Mouse (Mus musculus) limb, embryonic 11.5 days (tissue): ENCODE data around the gene Ano10. TPM values are rescaled to one million over a fixed set of nuclear protein-coding genes. Genes with fewer than 3 reads are reported as not detected.
A peak's percentile ranks its signal among the peaks of the same experiment; 100 is the strongest.

Experiments used
- ATAC-seq: fragments of 200-750 bp; cut with Nextera tagmentation; 2 replicates; pipeline ENCODE4 v1.8.0; 2017; ENCODE audit warnings: low read depth; ENCODE audit not compliant: insufficient number of reproducible peaks, low FRiP score, low TSS enrichment
- DNase-seq: peaks from one replicate; pipeline ENCODE4 v3.0.0-alpha.2; 2015; ENCODE audit warnings: low spot score
- H3K27ac ChIP-seq: fragments of 300-500 bp; sonication (generic); replicated peaks from 2 replicates; pipeline ENCODE4 v1.5.1; 2014; ENCODE audit warnings: low read depth, mild to moderate bottlenecking, low read length
- H3K27me3 ChIP-seq: fragments of 300-500 bp; sonication (generic); 2 replicates; pipeline ENCODE4 v1.6.1; 2014; ENCODE audit warnings: mild to moderate bottlenecking, low read length, mixed read lengths; ENCODE audit not compliant: control insufficient read depth, insufficient read depth
- H3K36me3 ChIP-seq: fragments of 300-500 bp; sonication (generic); 2 replicates; pipeline ENCODE4 v1.6.1; 2014; ENCODE audit warnings: mild to moderate bottlenecking, low read length, moderate library complexity, mixed read lengths; ENCODE audit not compliant: control insufficient read depth, insufficient read depth
- H3K4me1 ChIP-seq: fragments of 300-500 bp; sonication (generic); 2 replicates; pipeline ENCODE4 v1.6.1; 2014; ENCODE audit warnings: low read length, mixed read lengths; ENCODE audit not compliant: control insufficient read depth, insufficient read depth
- H3K4me2 ChIP-seq: fragments of 300-500 bp; sonication (generic); 2 replicates; pipeline ENCODE4 v1.6.1; 2014; ENCODE audit warnings: low read depth, mild to moderate bottlenecking, moderate library complexity; ENCODE audit not compliant: severe bottlenecking
- H3K4me3 ChIP-seq: fragments of 300-500 bp; sonication (generic); 2 replicates; pipeline ENCODE4 v1.5.1; 2014; ENCODE audit warnings: low read depth, low read length
- H3K9ac ChIP-seq: fragments of 300-500 bp; sonication (generic); 2 replicates; pipeline ENCODE4 v1.6.1; 2014; ENCODE audit warnings: mild to moderate bottlenecking, low read length
- H3K9me3 ChIP-seq: fragments of 300-500 bp; sonication (generic); 2 replicates; pipeline ENCODE4 v1.6.1; 2016; ENCODE audit warnings: low read length; ENCODE audit not compliant: control insufficient read depth
- WGBS: fragments of 180-500 bp; shearing (Covaris S2); extraction: QIAGEN DNeasy Blood & Tissue Kit; methylation state at CpG from one replicate; pipeline ENCODE4 v1.1.7; 2014; 5-methylcytosine and 5-hydroxymethylcytosine counted together
- polyA plus RNA-seq: library from polyadenylated mRNA; unstranded; fragments of >200 nt; fragmentation: Nextera tagmentation; extraction: Ambion mirVana; gene quantifications from 2 replicates; pipeline ENCODE4 v1.2.1, GENCODE M21; 2014

The Ano10 gene
- polyA plus RNA-seq, 1 experiment from 2014 or later: 26.8 TPM

DNA sequence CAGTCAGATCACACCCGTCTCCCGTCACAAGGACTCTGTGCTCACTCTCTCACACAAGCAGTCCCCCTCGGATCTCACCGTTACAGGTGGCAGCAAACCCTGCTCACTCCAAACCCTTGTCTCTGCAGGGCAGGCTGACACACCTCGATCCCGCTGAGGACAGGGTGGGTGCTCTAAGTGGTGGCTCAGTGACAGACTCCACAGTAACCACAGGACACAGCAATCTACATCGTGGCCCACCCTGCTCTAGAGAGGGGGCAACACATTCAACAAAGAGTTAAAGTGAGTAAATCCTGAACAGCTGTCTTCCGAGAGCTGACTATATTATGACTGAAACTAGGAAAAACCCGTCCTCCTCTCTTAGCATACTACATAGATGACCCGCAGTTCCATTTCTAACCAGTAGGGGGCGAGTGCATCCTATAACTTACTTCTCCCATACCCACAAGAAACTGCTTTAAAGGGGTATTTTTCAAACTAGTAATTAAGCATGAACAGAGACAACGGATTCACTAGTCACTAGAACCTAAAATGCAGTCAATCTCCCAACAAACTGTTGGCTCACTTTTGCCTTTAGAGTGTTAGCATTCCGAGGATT is 46.7 kb downstream of the Ano10 start:
- DNase-seq (peak; percentile 83), ATAC-seq (no peak)
- no peaks in the 10 kb centered on the region for H3K27me3 ChIP-seq
- 44% methylated on average over 13 of the region's 13 CpGs for WGBS
- H3K4me2 ChIP-seq: no peak overlapping the region
- H3K27ac ChIP-seq: no peak overlapping the region
- H3K4me1 ChIP-seq: peaks cover 7% of the 10 kb centered on the region; the same call in 1 of the 2 replicates
- no peaks in the 10 kb centered on the region for H3K9me3 ChIP-seq
- H3K36me3 ChIP-seq: no peaks in the 10 kb centered on the region; the same call in 1 of the 2 replicates
- H3K4me3 ChIP-seq: no peak overlapping the region
- no peak overlapping the region for H3K9ac ChIP-seq

DNA sequence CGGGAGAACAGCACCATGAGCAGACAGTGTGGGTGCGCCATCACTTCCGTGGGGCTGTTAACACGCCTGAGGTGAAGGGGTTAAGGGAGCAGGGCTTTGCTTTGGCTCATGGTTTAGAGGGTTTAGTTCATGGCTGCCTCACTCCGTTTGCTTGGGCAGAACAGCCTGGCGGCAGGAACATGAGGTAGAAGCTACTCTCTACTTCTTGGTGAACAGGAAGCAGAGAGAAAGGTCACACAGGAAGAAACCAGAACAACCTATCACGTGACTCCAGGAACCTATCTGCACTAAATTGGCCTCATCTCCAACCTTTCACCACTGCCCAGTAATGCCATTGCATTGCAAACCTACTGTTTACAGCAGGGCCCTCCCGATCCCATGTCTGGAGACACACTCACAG is 48.3 kb downstream of the Ano10 start:
- ATAC-seq (no peak), DNase-seq (no peak)
- peaks cover 9% of the 10 kb centered on the region; the same call in 1 of the 2 replicates for H3K4me1 ChIP-seq
- no peaks in the 10 kb centered on the region for H3K9me3 ChIP-seq
- no peaks in the 10 kb centered on the region for H3K36me3 ChIP-seq
- H3K4me2 ChIP-seq: no peak overlapping the region
- H3K9ac ChIP-seq: no peak overlapping the region
- H3K27ac ChIP-seq: no peak overlapping the region
- 87% methylated on average over 8 of the region's 8 CpGs for WGBS
- H3K27me3 ChIP-seq: no peaks in the 10 kb centered on the region
- H3K4me3 ChIP-seq: no peak overlapping the region

DNA sequence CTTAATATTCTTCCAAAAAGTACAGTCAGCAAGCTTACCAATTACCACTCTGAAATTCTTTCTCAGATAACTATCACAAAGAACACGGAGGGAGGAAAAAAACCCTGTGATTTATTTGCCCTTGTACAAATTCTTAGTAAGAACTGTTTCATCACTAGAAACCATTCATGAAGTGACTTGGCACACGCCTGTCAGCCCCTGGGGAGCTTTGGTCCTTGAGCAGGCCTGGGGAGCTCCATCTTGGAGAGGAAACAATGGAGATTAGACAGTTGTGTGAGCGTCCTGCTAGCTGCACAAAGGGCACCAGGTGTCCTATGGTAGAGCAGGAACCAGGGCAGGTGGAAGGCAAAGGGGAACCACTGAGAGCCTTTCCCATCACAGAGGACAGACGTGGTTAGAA is 48.8 kb downstream of the Ano10 start:
- peaks cover 6% of the 10 kb centered on the region; the same call in 1 of the 2 replicates for H3K4me1 ChIP-seq
- ATAC-seq (no peak), DNase-seq (no peak)
- H3K27me3 ChIP-seq: no peaks in the 10 kb centered on the region
- H3K9me3 ChIP-seq: no peaks in the 10 kb centered on the region
- no peak overlapping the region for H3K4me2 ChIP-seq
- H3K4me3 ChIP-seq: no peak overlapping the region
- no peaks in the 10 kb centered on the region for H3K36me3 ChIP-seq
- WGBS: 84% methylated on average over 4 of the region's 4 CpGs
- no peak overlapping the region for H3K9ac ChIP-seq
- H3K27ac ChIP-seq: no peak overlapping the region

DNA sequence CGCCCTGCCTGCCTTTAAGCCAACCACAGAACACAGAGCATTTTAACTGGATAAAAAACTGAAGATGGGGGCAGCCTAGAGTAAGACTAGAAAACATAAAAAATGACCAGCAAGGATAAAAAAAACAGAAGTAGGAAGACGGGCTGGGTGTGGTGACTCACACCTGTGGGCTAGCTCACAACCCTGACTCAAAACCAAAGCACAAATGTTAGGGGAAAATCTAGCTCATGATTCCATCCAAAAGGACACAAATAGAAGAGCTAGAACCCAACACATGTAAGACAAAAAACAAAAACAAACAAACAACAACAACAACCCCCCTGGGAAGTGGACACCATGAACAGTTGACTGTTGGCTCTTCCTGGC is 49.4 kb downstream of the Ano10 start:
- 36% methylated on average over 2 of the region's 2 CpGs for WGBS
- H3K27me3 ChIP-seq: no peaks in the 10 kb centered on the region
- no peak for DNase-seq

DNA sequence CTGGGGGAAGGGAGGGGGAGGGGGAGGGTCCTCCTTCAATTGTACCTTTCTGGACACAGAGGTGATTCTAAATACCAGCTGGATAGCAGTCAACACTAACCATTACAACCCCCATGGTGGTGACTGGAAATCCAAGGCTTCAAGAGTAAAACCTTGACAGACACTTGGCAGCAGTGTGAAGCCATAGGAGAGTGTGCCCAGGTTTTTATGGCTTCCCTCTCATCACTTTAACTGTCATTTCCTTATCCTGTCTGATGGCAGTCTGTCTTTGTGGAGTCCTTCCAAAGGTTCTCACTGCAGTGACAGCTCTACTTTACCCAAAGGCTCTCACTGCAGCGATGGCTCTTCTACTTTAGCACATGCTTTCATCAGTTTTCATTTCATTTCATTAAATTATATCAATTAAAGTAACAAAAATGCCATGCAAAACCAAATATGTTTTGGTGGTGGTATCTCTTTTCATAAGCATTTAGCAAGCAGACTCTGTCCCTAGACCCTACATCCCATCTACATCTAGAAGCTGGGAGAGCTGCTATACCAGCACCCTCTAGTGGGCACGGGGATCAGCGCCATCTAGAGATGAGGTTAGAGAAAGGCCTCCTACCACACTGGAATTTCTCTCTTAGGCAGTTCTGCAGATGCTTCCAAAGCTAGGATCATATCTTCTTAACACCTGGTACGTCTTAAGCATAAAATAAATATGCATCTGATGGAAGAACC is 50.0 kb downstream of the Ano10 start:
- no peaks in the 10 kb centered on the region for H3K36me3 ChIP-seq
- no peaks in the 10 kb centered on the region for H3K27me3 ChIP-seq
- H3K27ac ChIP-seq: no peak overlapping the region
- ATAC-seq: no peak
- no peak overlapping the region for H3K9ac ChIP-seq
- no peaks in the 10 kb centered on the region for H3K9me3 ChIP-seq
- DNase-seq: peak; percentile 56
- peaks cover 6% of the 10 kb centered on the region; the same call in 1 of the 2 replicates for H3K4me1 ChIP-seq
- H3K4me3 ChIP-seq: no peak overlapping the region
- H3K4me2 ChIP-seq: no peak overlapping the region
- 32% methylated on average over 4 of the region's 4 CpGs for WGBS

More for the DNA sequence above, 49.4 kb downstream of the Ano10 start:
- Histone ChIP-seq H3K27ac (no peak overlapping the region), H3K9me3 (no peaks in the 10 kb centered on the region), H3K4me1 (peaks cover 6% of the 10 kb centered on the region; the same call in 1 of the 2 replicates), H3K36me3 (no peaks in the 10 kb centered on the region), H3K4me3 (no peak overlapping the region), H3K4me2 (no peak overlapping the region), H3K9ac (no peak overlapping the region)
- ATAC-seq: no peak

DNA sequence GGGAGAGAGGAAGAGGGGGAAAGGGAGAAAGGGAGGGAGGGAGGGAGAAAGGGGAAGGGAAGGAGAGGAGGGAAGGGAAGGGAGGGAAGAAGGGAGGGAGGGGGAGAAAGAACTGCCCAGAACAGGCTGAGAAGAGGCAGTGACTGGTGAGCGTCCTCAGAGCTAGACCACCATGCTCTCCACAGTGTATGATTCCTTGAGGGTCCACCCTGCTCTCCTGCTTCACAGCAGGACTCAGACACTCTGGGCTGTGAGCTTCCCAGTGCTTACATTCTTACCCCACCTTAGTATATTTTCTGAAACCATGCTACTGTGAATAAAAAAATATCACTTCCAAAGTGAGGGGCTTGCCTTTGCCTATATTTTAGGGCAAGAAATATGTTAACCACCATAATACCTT is 50.9 kb downstream of the Ano10 start:
- no peak for ATAC-seq
- no peak for DNase-seq
- no peak overlapping the region for H3K27ac ChIP-seq
- H3K4me3 ChIP-seq: no peak overlapping the region
- H3K9me3 ChIP-seq: no peaks in the 10 kb centered on the region
- 20% methylated on average over 1 of the region's 1 CpGs for WGBS
- no peak overlapping the region for H3K4me2 ChIP-seq
- H3K4me1 ChIP-seq: peaks cover 6% of the 10 kb centered on the region; the same call in 1 of the 2 replicates
- H3K27me3 ChIP-seq: no peaks in the 10 kb centered on the region
- no peaks in the 10 kb centered on the region for H3K36me3 ChIP-seq
- H3K9ac ChIP-seq: no peak overlapping the region

DNA sequence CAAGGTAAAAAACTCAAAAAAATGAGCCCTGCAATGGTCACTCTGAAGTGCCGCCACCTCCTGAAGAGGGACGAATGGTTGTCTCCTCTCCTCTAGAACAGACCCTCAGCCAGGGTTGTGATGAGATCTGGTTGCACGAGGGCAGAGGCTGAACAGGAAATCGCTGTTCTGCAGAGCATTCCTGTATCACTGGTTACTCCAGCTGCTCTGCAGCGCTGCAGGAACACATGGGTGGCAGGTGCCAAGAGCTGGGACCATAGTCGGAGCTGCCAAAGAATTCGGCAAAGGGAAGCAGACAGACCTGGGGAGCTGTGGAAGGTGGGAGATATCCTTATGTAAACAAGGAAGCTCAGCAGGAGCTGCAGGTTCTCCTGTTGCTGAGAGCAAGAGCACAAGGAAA is 51.4 kb downstream of the Ano10 start:
- 0 out of 2 replicates have a peak overlapping the region, but pooled peaks have one; percentile 7 for H3K4me2 ChIP-seq
- no peak overlapping the region for H3K4me3 ChIP-seq
- DNase-seq: peak; percentile 56
- no peak overlapping the region for H3K9ac ChIP-seq
- H3K27me3 ChIP-seq: no peaks in the 10 kb centered on the region
- no peak overlapping the region for H3K27ac ChIP-seq
- peaks cover 6% of the 10 kb centered on the region; the same call in 1 of the 2 replicates for H3K4me1 ChIP-seq
- H3K36me3 ChIP-seq: no peaks in the 10 kb centered on the region
- no peaks in the 10 kb centered on the region for H3K9me3 ChIP-seq
- no peak for ATAC-seq
- 8% methylated on average over 7 of the region's 7 CpGs for WGBS

DNA sequence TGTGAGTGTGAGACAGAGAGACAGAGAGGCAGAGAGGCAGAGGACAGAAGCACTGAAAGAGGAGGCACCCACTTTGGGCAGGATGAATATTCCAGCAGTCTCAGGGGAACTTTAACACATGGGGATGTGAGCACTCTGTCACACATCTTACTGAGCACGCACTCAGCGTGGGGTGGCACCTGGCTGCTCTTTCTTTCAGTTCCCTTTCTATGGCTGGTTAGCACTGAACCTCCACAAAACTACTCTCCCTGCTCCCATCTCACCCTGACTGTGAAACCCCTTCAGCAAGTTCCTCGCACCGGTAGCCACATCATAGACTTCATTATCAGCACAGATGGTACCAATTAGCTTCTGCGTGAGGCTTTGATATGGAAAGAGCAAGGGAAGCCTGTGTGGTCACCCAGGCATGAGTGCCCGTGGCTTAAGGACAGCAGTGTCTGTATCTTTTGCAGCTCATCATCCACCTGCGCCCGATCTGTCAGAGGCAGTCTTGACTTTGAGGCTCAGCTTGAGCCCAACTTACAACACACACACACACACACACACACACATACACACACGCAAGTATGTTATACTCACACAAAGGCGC is 52.3 kb downstream of the Ano10 start:
- Histone ChIP-seq H3K4me2 (no peak overlapping the region), H3K27me3 (no peaks in the 10 kb centered on the region), H3K4me3 (no peak overlapping the region), H3K36me3 (no peaks in the 10 kb centered on the region), H3K9ac (no peak overlapping the region), H3K9me3 (no peaks in the 10 kb centered on the region), H3K4me1 (peaks cover 6% of the 10 kb centered on the region; the same call in 1 of the 2 replicates), H3K27ac (no peak overlapping the region)
- DNase-seq (no peak), ATAC-seq (no peak)
- WGBS: 27% methylated on average over 10 of the region's 10 CpGs
